Mouse (Mus musculus): ENCODE results near the gene Zmynd8. TPM values are rescaled to one million over a fixed set of nuclear protein-coding genes. Genes with fewer than 3 reads are reported as not detected.

The Zmynd8 gene
- polyA plus RNA-seq, 1 experiment = 35.3 TPM

- no peak for DNase-seq (ENCODE audit: low spot score)
Observed at GRCm38 (mm10) chr2:165879403-165880178, 19.2 kb downstream of the Zmynd8 start.

GRCm38 (mm10) chr2:165878907-165879361 is 19.9 kb downstream of the Zmynd8 start:
- no peak for DNase-seq (ENCODE audit: low spot score)

GRCm38 (mm10) chr2:165878021-165878585 is 20.7 kb downstream of the Zmynd8 start:
- no peak for DNase-seq (ENCODE audit: low spot score)

GRCm38 (mm10) chr2:165877180-165877579 is 21.6 kb downstream of the Zmynd8 start:
- DNase-seq (ENCODE audit: low spot score) = no peak

GRCm38 (mm10) chr2:165876201-165876918 is 22.5 kb downstream of the Zmynd8 start:
- no peak for DNase-seq (ENCODE audit: low spot score)

GRCm38 (mm10) chr2:165875406-165875955 is 23.3 kb downstream of the Zmynd8 start:
- no peak for DNase-seq (ENCODE audit: low spot score)

GRCm38 (mm10) chr2:165874461-165875339 is 24.1 kb downstream of the Zmynd8 start:
- DNase-seq (ENCODE audit: low spot score) = no peak

GRCm38 (mm10) chr2:165873777-165874176 is 25.0 kb downstream of the Zmynd8 start:
- no peak for DNase-seq (ENCODE audit: low spot score)

- DNase-seq (ENCODE audit: low spot score) = no peak
Observed at GRCm38 (mm10) chr2:165873196-165873595, 25.6 kb downstream of the Zmynd8 start.

GRCm38 (mm10) chr2:165869257-165869656 is 29.6 kb downstream of the Zmynd8 start:
- no peak for DNase-seq (ENCODE audit: low spot score)

- DNase-seq (ENCODE audit: low spot score) = no peak
Observed at GRCm38 (mm10) chr2:165868522-165869175, 30.2 kb downstream of the Zmynd8 start.

GRCm38 (mm10) chr2:165867549-165867948 is 31.3 kb downstream of the Zmynd8 start:
- no peak for DNase-seq (ENCODE audit: low spot score)

GRCm38 (mm10) chr2:165866951-165867387 is 31.8 kb downstream of the Zmynd8 start:
- DNase-seq (ENCODE audit: low spot score) = no peak

GRCm38 (mm10) chr2:165866412-165866811 is 32.4 kb downstream of the Zmynd8 start:
- DNase-seq (ENCODE audit: low spot score) = no peak

GRCm38 (mm10) chr2:165864769-165865168 is 34.0 kb downstream of the Zmynd8 start:
- DNase-seq (ENCODE audit: low spot score) = no peak

- no peak for DNase-seq (ENCODE audit: low spot score)
Observed at GRCm38 (mm10) chr2:165861683-165862594, 36.9 kb downstream of the Zmynd8 start.

GRCm38 (mm10) chr2:165860962-165861682 is 37.7 kb downstream of the Zmynd8 start:
- no peak for DNase-seq (ENCODE audit: low spot score)

- DNase-seq (ENCODE audit: low spot score) = no peak
Observed at GRCm38 (mm10) chr2:165860447-165860846, 38.4 kb downstream of the Zmynd8 start.
